Mouse (Mus musculus) embryonic fibroblast, embryonic 13.5 days (primary cell): ENCODE results near the gene Sptan1.

Experiments
- CTCF ChIP-seq: IDR thresholded peaks from 2 replicates; pipeline ENCODE4 v1.5.1; 2011; ENCODE audit warnings: mild to moderate bottlenecking, control low read depth, low read length, moderate library complexity, borderline replicate concordance; ENCODE audit not compliant: insufficient read depth
- POLR2A ChIP-seq: IDR thresholded peaks from 2 replicates; pipeline ENCODE4 v1.6.1; 2011; ENCODE audit warnings: low read depth, mild to moderate bottlenecking, control low read depth, low read length, moderate library complexity

DNA sequence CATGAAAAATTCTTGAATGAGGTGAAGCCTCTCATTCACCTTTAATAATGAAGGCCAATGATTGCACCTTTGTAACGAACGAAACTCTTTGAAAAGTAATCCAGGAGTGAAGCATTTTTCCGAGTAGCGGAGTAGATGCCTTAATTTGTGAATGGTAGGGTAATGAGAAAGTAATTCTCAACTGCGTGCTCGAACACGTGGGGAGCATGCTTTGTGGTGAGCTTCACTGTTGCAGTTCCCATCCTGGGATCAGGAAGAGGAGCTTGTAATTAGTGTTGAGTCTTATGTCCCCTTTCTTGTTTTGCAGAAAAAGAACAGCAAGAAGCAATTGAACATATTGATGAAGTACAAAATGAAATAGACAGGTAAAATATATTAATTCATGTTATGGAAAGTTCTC lies 102.6 kb downstream of the Sptan1 start:
- no peak for TF ChIP-seq CTCF
- no peak for TF ChIP-seq POLR2A
